Mouse (Mus musculus) bone marrow macrophage, adult 2 months (primary cell): ENCODE data around the gene Flvcr2. TPM values are rescaled to one million over a fixed set of nuclear protein-coding genes. Genes with fewer than 3 reads are reported as not detected.

Source experiments
- H3K27ac ChIP-seq: 2 replicates; pipeline ENCODE4 v1.5.1; 2012; ENCODE audit warnings: low read depth, low read length; ENCODE audit not compliant: insufficient read depth
- H3K4me1 ChIP-seq: 2 replicates; pipeline ENCODE4 v1.6.1; 2012; ENCODE audit warnings: low read length; ENCODE audit not compliant: control insufficient read depth, insufficient read depth
- H3K4me3 ChIP-seq: 2 replicates; pipeline ENCODE4 v1.5.1; 2012; ENCODE audit warnings: mild to moderate bottlenecking, low read length, moderate library complexity; ENCODE audit not compliant: insufficient read depth
- CTCF ChIP-seq: IDR thresholded peaks from 2 replicates; pipeline ENCODE4 v1.5.1; 2012; ENCODE audit warnings: low read depth, mild to moderate bottlenecking, low read length, moderate library complexity
- POLR2A ChIP-seq: IDR thresholded peaks from 2 replicates; pipeline ENCODE4 v1.6.1; 2012; ENCODE audit warnings: mild to moderate bottlenecking, low read depth, low read length, borderline replicate concordance
- polyA plus RNA-seq: library from polyadenylated mRNA; stranded (reverse); fragments of >200 nt; gene quantifications from 2 replicates; pipeline ENCODE4 v1.2.4, GENCODE M21; 2012; ENCODE audit not compliant: missing spikeins, insufficient read depth, insufficient read length

The Flvcr2 gene
- polyA plus RNA-seq, 1 experiment, result not detected

- Histone ChIP-seq H3K27ac (no peak overlapping the region), H3K4me1 (peaks cover 6% of the 10 kb centered on the region; the same call in 1 of the 2 replicates), H3K4me3 (no peak overlapping the region)
- no peak for TF ChIP-seq CTCF
- no peak for TF ChIP-seq POLR2A
Observed at GRCm38 (mm10) chr12:85784916-85785815, 38.8 kb downstream of the Flvcr2 start.

GRCm38 (mm10) chr12:85792158-85792557 lies 45.8 kb downstream of the Flvcr2 start:
- Histone ChIP-seq H3K4me1 (no peaks in the 10 kb centered on the region), H3K27ac (no peak overlapping the region), H3K4me3 (no peak overlapping the region)
- TF ChIP-seq CTCF (no peak), POLR2A (no peak)

GRCm38 (mm10) chr12:85792821-85793346 lies 46.5 kb downstream of the Flvcr2 start:
- no peak for TF ChIP-seq CTCF
- TF ChIP-seq POLR2A, result no peak
- Histone ChIP-seq H3K27ac (no peak overlapping the region), H3K4me1 (no peaks in the 10 kb centered on the region), H3K4me3 (no peak overlapping the region)

GRCm38 (mm10) chr12:85794094-85794493 lies 47.8 kb downstream of the Flvcr2 start:
- H3K27ac ChIP-seq, result no peak overlapping the region
- TF ChIP-seq CTCF (no peak), POLR2A (no peak)
- H3K4me3 ChIP-seq, result no peak overlapping the region
- no peaks in the 10 kb centered on the region for H3K4me1 ChIP-seq

GRCm38 (mm10) chr12:85795551-85795950 lies 49.2 kb downstream of the Flvcr2 start:
- TF ChIP-seq POLR2A (no peak), CTCF (no peak)
- no peak overlapping the region for H3K27ac ChIP-seq
- H3K4me1 ChIP-seq, result no peaks in the 10 kb centered on the region
- no peak overlapping the region for H3K4me3 ChIP-seq

GRCm38 (mm10) chr12:85800031-85800430 lies 53.7 kb downstream of the Flvcr2 start:
- TF ChIP-seq POLR2A (no peak), CTCF (no peak)
- Histone ChIP-seq H3K4me3 (no peak overlapping the region), H3K4me1 (no peaks in the 10 kb centered on the region), H3K27ac (no peak overlapping the region)

- Histone ChIP-seq H3K4me3 (no peak overlapping the region), H3K27ac (no peak overlapping the region), H3K4me1 (no peaks in the 10 kb centered on the region)
- no peak for TF ChIP-seq CTCF
- TF ChIP-seq POLR2A, result no peak
Observed at GRCm38 (mm10) chr12:85809726-85810125, 63.4 kb downstream of the Flvcr2 start.

- TF ChIP-seq CTCF (no peak), POLR2A (no peak)
- H3K27ac ChIP-seq, result no peak overlapping the region
- no peaks in the 10 kb centered on the region for H3K4me1 ChIP-seq
- H3K4me3 ChIP-seq, result no peak overlapping the region
Observed at GRCm38 (mm10) chr12:85810959-85811358, 64.6 kb downstream of the Flvcr2 start.

GRCm38 (mm10) chr12:85811676-85812075 lies 65.3 kb downstream of the Flvcr2 start:
- Histone ChIP-seq H3K4me3 (no peak overlapping the region), H3K4me1 (no peaks in the 10 kb centered on the region), H3K27ac (no peak overlapping the region)
- TF ChIP-seq POLR2A, result no peak
- TF ChIP-seq CTCF, result no peak

- no peak overlapping the region for H3K4me3 ChIP-seq
- H3K4me1 ChIP-seq, result no peaks in the 10 kb centered on the region
- no peak for TF ChIP-seq POLR2A
- no peak for TF ChIP-seq CTCF
- no peak overlapping the region for H3K27ac ChIP-seq
Observed at GRCm38 (mm10) chr12:85813599-85813998, 67.3 kb downstream of the Flvcr2 start.
